Mouse (Mus musculus): ENCODE measurements around the gene Mrps21.

GRCm38 (mm10) chr3:95899800-95900524 lies 28.6 kb upstream of the Mrps21 start:
- TF ChIP-seq POLR2A (IDR thresholded peaks at IDR 0.05; ENCODE audit: low read depth, low read length) (no peak), CTCF (conservative IDR thresholded peaks at IDR 0.05 in 1 of 2, IDR thresholded peaks at IDR 0.05 in 1 of 2; ENCODE audit: low read depth in 2 of 2, low read length in 2 of 2) (no peak), BHLHE40 (IDR thresholded peaks at IDR 0.05; ENCODE audit: low read depth, low read length) (no peak), HCFC1 (IDR thresholded peaks at IDR 0.05; ENCODE audit: low read depth, low read length) (no peak), ZC3H11A (IDR thresholded peaks at IDR 0.05; ENCODE audit: low read depth, low read length) (no peak), EP300 (IDR thresholded peaks at IDR 0.05; ENCODE audit: low read length) (no peak), PAX5 (IDR thresholded peaks at IDR 0.05; ENCODE audit: low read length) (no peak), MAX (IDR thresholded peaks at IDR 0.05; ENCODE audit: low read length) (no peak), ZKSCAN1 (IDR thresholded peaks at IDR 0.05; ENCODE audit: borderline replicate concordance, low read depth, low read length) (no peak), JUND (conservative IDR thresholded peaks at IDR 0.05; ENCODE audit: low read depth, low read length) (no peak), ELF1 (IDR thresholded peaks at IDR 0.05; ENCODE audit: low read depth, low read length) (no peak), USF2 (conservative IDR thresholded peaks at IDR 0.05; ENCODE audit: low read depth, low read length) (no peak)
